Mouse (Mus musculus) liver, postnatal 0 days (tissue): ENCODE measurements around the gene Ubxn6. TPM values are rescaled to one million over a fixed set of nuclear protein-coding genes. Genes with fewer than 3 reads are reported as not detected.

Source experiments
- ATAC-seq: fragments of 200-750 bp; cut with Nextera tagmentation; 2 replicates; pipeline ENCODE4 v1.8.0; 2017; ENCODE audit warnings: mild to moderate bottlenecking, moderate library complexity
- DNase-seq: peaks from one replicate; pipeline ENCODE4 v3.0.0-alpha.2; 2016
- H3K27ac ChIP-seq: fragments of 300-500 bp; sonication (generic); 2 replicates; pipeline ENCODE4 v1.5.1; 2014; ENCODE audit warnings: antibody characterized with exemption, moderate library complexity, mild to moderate bottlenecking, low read depth
- H3K27me3 ChIP-seq: fragments of 300-500 bp; sonication (generic); 2 replicates; pipeline ENCODE4 v1.6.1; 2014; ENCODE audit warnings: low read length, control low read depth, mixed read lengths; ENCODE audit not compliant: insufficient read depth
- H3K36me3 ChIP-seq: fragments of 300-500 bp; sonication (generic); replicated peaks from 2 replicates; pipeline ENCODE4 v1.6.1; 2014; ENCODE audit warnings: mild to moderate bottlenecking, control low read depth, low read length, moderate library complexity, mixed read lengths; ENCODE audit not compliant: insufficient read depth
- H3K4me1 ChIP-seq: fragments of 300-500 bp; sonication (generic); 2 replicates; pipeline ENCODE4 v1.6.1; 2014; ENCODE audit warnings: antibody characterized with exemption, mild to moderate bottlenecking, control low read depth; ENCODE audit not compliant: insufficient read depth
- H3K4me2 ChIP-seq: fragments of 300-500 bp; sonication (generic); 2 replicates; pipeline ENCODE4 v1.6.1; 2014; ENCODE audit warnings: low read depth, mild to moderate bottlenecking, low read length, moderate library complexity, mixed read lengths
- H3K4me3 ChIP-seq: fragments of 300-500 bp; sonication (generic); 2 replicates; pipeline ENCODE4 v1.5.1; 2014; ENCODE audit warnings: low read depth, low read length
- H3K9ac ChIP-seq: fragments of 300-500 bp; sonication (generic); replicated peaks from 2 replicates; pipeline ENCODE4 v1.6.1; 2014; ENCODE audit warnings: mild to moderate bottlenecking, moderate library complexity
- H3K9me3 ChIP-seq: fragments of 300-500 bp; sonication (generic); 2 replicates; pipeline ENCODE4 v1.6.1; 2016; ENCODE audit warnings: mild to moderate bottlenecking, control low read depth, low read length, mixed read lengths
- CTCF ChIP-seq: sonication (generic); IDR thresholded peaks from 2 replicates; pipeline ENCODE4 v1.5.1; 2016; ENCODE audit warnings: antibody characterized with exemption, low read depth
- EP300 ChIP-seq: IDR thresholded peaks from 2 replicates; pipeline ENCODE4 v1.6.1; 2016; ENCODE audit warnings: antibody characterized with exemption, low read depth, mild to moderate bottlenecking
- WGBS: fragments of 180-500 bp; shearing (Covaris S2); extraction: QIAGEN DNeasy Blood & Tissue Kit; methylation state at CpG from one replicate; pipeline ENCODE4 v1.1.7; 2014; ENCODE audit not compliant: insufficient replicate concordance; 5-methylcytosine and 5-hydroxymethylcytosine counted together
- polyA plus RNA-seq: library from polyadenylated mRNA; unstranded; fragments of >200 nt; fragmentation: Nextera tagmentation; extraction: Ambion mirVana; gene quantifications from 2 replicates; pipeline ENCODE4 v1.2.1, GENCODE M21; 2015

Gene Ubxn6
- polyA plus RNA-seq, 1 experiment from 2014 or later, result 19.1 TPM

GRCm38 (mm10) chr17:56062081-56062480 lies 12.7 kb downstream of the Ubxn6 start:
- ATAC-seq (no peak), DNase-seq (no peak)
- Histone ChIP-seq H3K4me1 (no peaks in the 10 kb centered on the region), H3K9me3 (no peaks in the 10 kb centered on the region), H3K4me3 (no peak overlapping the region), H3K4me2 (no peak overlapping the region), H3K27me3 (no peaks in the 10 kb centered on the region), H3K9ac (no peak overlapping the region), H3K27ac (no peak overlapping the region), H3K36me3 (peaks cover 80% of the 10 kb centered on the region)
- whole genome bisulfite sequencing, result 93% methylated on average over 7 of the region's 7 CpGs
- TF ChIP-seq EP300 (no peak), CTCF (no peak)

GRCm38 (mm10) chr17:56057381-56058120 lies 17.3 kb downstream of the Ubxn6 start:
- no peak for ATAC-seq
- TF ChIP-seq EP300 (no peak), CTCF (no peak)
- H3K9me3 ChIP-seq, result no peaks in the 10 kb centered on the region

GRCm38 (mm10) chr17:56055945-56056678 lies 18.7 kb downstream of the Ubxn6 start:
- H3K27me3 ChIP-seq, result no peaks in the 10 kb centered on the region
- H3K36me3 ChIP-seq, result peaks cover 52% of the 10 kb centered on the region
- no peaks in the 10 kb centered on the region for H3K9me3 ChIP-seq
- H3K4me1 ChIP-seq, result no peaks in the 10 kb centered on the region
- no peak overlapping the region for H3K4me2 ChIP-seq
- ATAC-seq, result no peak
- 54% methylated on average over 4 of the region's 4 CpGs for WGBS
- H3K4me3 ChIP-seq, result no peak overlapping the region
- no peak overlapping the region for H3K27ac ChIP-seq
- TF ChIP-seq EP300, result no peak
- TF ChIP-seq CTCF, result no peak
- DNase-seq, result no peak
- no peak overlapping the region for H3K9ac ChIP-seq

More at GRCm38 (mm10) chr17:56057381-56058120, 17.3 kb downstream of the Ubxn6 start:
- Histone ChIP-seq H3K36me3 (peaks cover 54% of the 10 kb centered on the region), H3K9ac (no peak overlapping the region), H3K27ac (no peak overlapping the region), H3K4me1 (no peaks in the 10 kb centered on the region), H3K4me3 (no peak overlapping the region), H3K27me3 (no peaks in the 10 kb centered on the region), H3K4me2 (no peak overlapping the region)
- no peak for DNase-seq
- WGBS, result 88% methylated on average over 11 of the region's 11 CpGs

- Histone ChIP-seq H3K4me2 (no peak overlapping the region), H3K4me3 (no peak overlapping the region), H3K27ac (no peak overlapping the region), H3K27me3 (no peaks in the 10 kb centered on the region), H3K9ac (no peak overlapping the region), H3K4me1 (no peaks in the 10 kb centered on the region), H3K9me3 (no peaks in the 10 kb centered on the region), H3K36me3 (peaks cover 51% of the 10 kb centered on the region)
- ATAC-seq (no peak), DNase-seq (no peak)
- TF ChIP-seq EP300 (no peak), CTCF (no peak)
These were observed 19.9 kb downstream of the Ubxn6 start for GRCm38 (mm10) chr17:56054938-56055337.

GRCm38 (mm10) chr17:56051369-56051768 lies 23.5 kb downstream of the Ubxn6 start:
- no peak overlapping the region for H3K4me2 ChIP-seq
- TF ChIP-seq CTCF (no peak), EP300 (no peak)
- no peak overlapping the region for H3K4me3 ChIP-seq
- peaks cover 55% of the 10 kb centered on the region for H3K36me3 ChIP-seq
- H3K9me3 ChIP-seq, result no peaks in the 10 kb centered on the region
- H3K4me1 ChIP-seq, result no peaks in the 10 kb centered on the region
- DNase-seq, result no peak
- WGBS, result 80% methylated on average over 5 of the region's 5 CpGs
- H3K9ac ChIP-seq, result no peak overlapping the region
- no peak overlapping the region for H3K27ac ChIP-seq
- ATAC-seq, result no peak
- no peaks in the 10 kb centered on the region for H3K27me3 ChIP-seq

GRCm38 (mm10) chr17:56040857-56041163 lies 34.0 kb downstream of the Ubxn6 start:
- Histone ChIP-seq H3K36me3 (peaks cover 10% of the 10 kb centered on the region; the same call in 1 of the 2 replicates), H3K9ac (peak overlapping the region; percentile 81), H3K4me3 (peak overlapping the region; percentile 77), H3K27me3 (no peaks in the 10 kb centered on the region), H3K4me1 (peaks cover 13% of the 10 kb centered on the region), H3K27ac (peak overlapping the region; percentile 82), H3K4me2 (peak overlapping the region; percentile 95), H3K9me3 (no peaks in the 10 kb centered on the region)
- TF ChIP-seq EP300 (no peak), CTCF (no peak)
- ATAC-seq (no peak), DNase-seq (no peak)
- 2% methylated on average over 12 of the region's 12 CpGs for WGBS
